Mouse (Mus musculus) forebrain, embryonic 16.5 days (tissue): Measurements from ENCODE around the gene Nod1. TPM values are rescaled to one million over a fixed set of nuclear protein-coding genes. Genes with fewer than 3 reads are reported as not detected.

Experiments
- ATAC-seq: fragments of 200-750 bp; cut with Nextera tagmentation; 2 replicates; pipeline ENCODE4 v1.8.0; 2017; ENCODE audit warnings: mild to moderate bottlenecking, moderate library complexity
- H3K27ac ChIP-seq: fragments of 300-500 bp; sonication (generic); 2 replicates; pipeline ENCODE4 v1.5.1; 2014; ENCODE audit warnings: low read length, control low read depth
- H3K27me3 ChIP-seq: fragments of 300-500 bp; sonication (generic); replicated peaks from 2 replicates; pipeline ENCODE4 v1.6.1; 2014; ENCODE audit warnings: low read length; ENCODE audit not compliant: control insufficient read depth, insufficient read depth
- H3K36me3 ChIP-seq: fragments of 300-500 bp; sonication (generic); 2 replicates; pipeline ENCODE4 v1.6.1; 2014; ENCODE audit not compliant: control insufficient read depth, insufficient read depth
- H3K4me1 ChIP-seq: fragments of 300-500 bp; sonication (generic); replicated peaks from 2 replicates; pipeline ENCODE4 v1.6.1; 2014; ENCODE audit warnings: low read length; ENCODE audit not compliant: control insufficient read depth, insufficient read depth
- H3K4me2 ChIP-seq: fragments of 300-500 bp; sonication (generic); 2 replicates; pipeline ENCODE4 v1.6.1; 2014; ENCODE audit warnings: mild to moderate bottlenecking, low read length, control low read depth
- H3K4me3 ChIP-seq: fragments of 300-500 bp; sonication (generic); replicated peaks from 2 replicates; pipeline ENCODE4 v1.5.1; 2014; ENCODE audit warnings: mild to moderate bottlenecking, low read length, control low read depth
- H3K9ac ChIP-seq: fragments of 300-500 bp; sonication (generic); replicated peaks from 2 replicates; pipeline ENCODE4 v1.6.1; 2014; ENCODE audit warnings: low read depth, low read length, control low read depth
- H3K9me3 ChIP-seq: fragments of 300-500 bp; sonication (generic); 2 replicates; pipeline ENCODE4 v1.6.1; 2016; ENCODE audit warnings: low read length; ENCODE audit not compliant: control insufficient read depth
- WGBS: fragments of 180-500 bp; shearing (Covaris S2); extraction: QIAGEN DNeasy Blood & Tissue Kit; methylation state at CpG from one replicate; pipeline ENCODE4 v1.1.7; 2014; 5-methylcytosine and 5-hydroxymethylcytosine counted together
- polyA plus RNA-seq: library from polyadenylated mRNA; unstranded; fragments of >200 nt; fragmentation: Nextera tagmentation; extraction: Ambion mirVana; gene quantifications from 2 replicates; pipeline ENCODE4 v1.2.1, GENCODE M21; 2015

The Nod1 gene
- polyA plus RNA-seq, 1 experiment from 2014 or later: 2.3 TPM

GRCm38 (mm10) chr6:54891384-54891783 lies 81.0 kb downstream of the Nod1 start:
- ATAC-seq: no peak
- Histone ChIP-seq H3K36me3 (no peaks in the 10 kb centered on the region), H3K27me3 (no peaks in the 10 kb centered on the region), H3K4me3 (no peak overlapping the region), H3K4me1 (no peaks in the 10 kb centered on the region), H3K27ac (no peak overlapping the region), H3K4me2 (no peak overlapping the region), H3K9ac (no peak overlapping the region), H3K9me3 (no peaks in the 10 kb centered on the region)
- 86% methylated on average over 3 of the region's 3 CpGs for WGBS

- no peak overlapping the region for H3K4me3 ChIP-seq
- WGBS: 38% methylated on average over 9 of the region's 9 CpGs
- H3K27me3 ChIP-seq: no peaks in the 10 kb centered on the region
- H3K4me2 ChIP-seq: no peak overlapping the region
- no peaks in the 10 kb centered on the region for H3K4me1 ChIP-seq
- no peak for ATAC-seq
- H3K27ac ChIP-seq: no peak overlapping the region
- H3K9me3 ChIP-seq: no peaks in the 10 kb centered on the region
- H3K9ac ChIP-seq: no peak overlapping the region
- no peaks in the 10 kb centered on the region for H3K36me3 ChIP-seq
These were observed 82.2 kb downstream of the Nod1 start for GRCm38 (mm10) chr6:54890221-54890620.

GRCm38 (mm10) chr6:54886195-54886594 lies 86.2 kb downstream of the Nod1 start:
- Histone ChIP-seq H3K4me2 (no peak overlapping the region), H3K27ac (no peak overlapping the region), H3K36me3 (no peaks in the 10 kb centered on the region), H3K27me3 (no peaks in the 10 kb centered on the region), H3K4me3 (no peak overlapping the region), H3K9ac (no peak overlapping the region), H3K4me1 (no peaks in the 10 kb centered on the region), H3K9me3 (no peaks in the 10 kb centered on the region)
- no peak for ATAC-seq
- 59% methylated on average over 7 of the region's 7 CpGs for whole genome bisulfite sequencing

GRCm38 (mm10) chr6:54883424-54883823 lies 89.0 kb downstream of the Nod1 start:
- Histone ChIP-seq H3K4me1 (no peaks in the 10 kb centered on the region), H3K9me3 (no peaks in the 10 kb centered on the region), H3K36me3 (peaks cover 2% of the 10 kb centered on the region; the same call in 1 of the 2 replicates), H3K27me3 (no peaks in the 10 kb centered on the region), H3K4me2 (no peak overlapping the region), H3K9ac (no peak overlapping the region), H3K4me3 (no peak overlapping the region), H3K27ac (no peak overlapping the region)
- WGBS: 72% methylated on average over 2 of the region's 2 CpGs
- no peak for ATAC-seq

- no peak overlapping the region for H3K27ac ChIP-seq
- H3K4me3 ChIP-seq: no peak overlapping the region
- no peaks in the 10 kb centered on the region for H3K9me3 ChIP-seq
- WGBS: 92% methylated on average over 4 of the region's 4 CpGs
- no peaks in the 10 kb centered on the region for H3K27me3 ChIP-seq
- peaks cover 2% of the 10 kb centered on the region; the same call in 1 of the 2 replicates for H3K36me3 ChIP-seq
- H3K4me1 ChIP-seq: no peaks in the 10 kb centered on the region; the same call in 1 of the 2 replicates
- ATAC-seq: no peak
- no peak overlapping the region for H3K9ac ChIP-seq
- no peak overlapping the region for H3K4me2 ChIP-seq
These were observed 92.3 kb downstream of the Nod1 start for GRCm38 (mm10) chr6:54880086-54880485.

- ATAC-seq: no peak
- no peaks in the 10 kb centered on the region; the same call in 1 of the 2 replicates for H3K4me1 ChIP-seq
- H3K9me3 ChIP-seq: no peaks in the 10 kb centered on the region
- no peak overlapping the region for H3K4me3 ChIP-seq
- no peaks in the 10 kb centered on the region for H3K27me3 ChIP-seq
- no peak overlapping the region for H3K27ac ChIP-seq
- no peak overlapping the region for H3K9ac ChIP-seq
- no peak overlapping the region for H3K4me2 ChIP-seq
- peaks cover 2% of the 10 kb centered on the region; the same call in 1 of the 2 replicates for H3K36me3 ChIP-seq
These were observed 93.9 kb downstream of the Nod1 start for GRCm38 (mm10) chr6:54878546-54878945.

- Histone ChIP-seq H3K9me3 (no peaks in the 10 kb centered on the region), H3K27me3 (no peaks in the 10 kb centered on the region), H3K4me1 (peaks cover 4% of the 10 kb centered on the region), H3K4me3 (no peak overlapping the region), H3K9ac (no peak overlapping the region), H3K4me2 (no peak overlapping the region), H3K27ac (no peak overlapping the region), H3K36me3 (peaks cover 2% of the 10 kb centered on the region; the same call in 1 of the 2 replicates)
- 86% methylated on average over 3 of the region's 3 CpGs for WGBS
- ATAC-seq: no peak
These were observed 94.8 kb downstream of the Nod1 start for GRCm38 (mm10) chr6:54877651-54878050.

- WGBS: 43% methylated on average over 5 of the region's 5 CpGs
- no peak overlapping the region for H3K27ac ChIP-seq
- peaks cover 2% of the 10 kb centered on the region; the same call in 1 of the 2 replicates for H3K36me3 ChIP-seq
- H3K4me3 ChIP-seq: no peak overlapping the region
- peaks cover 7% of the 10 kb centered on the region for H3K4me1 ChIP-seq
- no peak overlapping the region for H3K9ac ChIP-seq
- ATAC-seq: no peak
- H3K9me3 ChIP-seq: no peaks in the 10 kb centered on the region
- no peak overlapping the region for H3K4me2 ChIP-seq
- no peaks in the 10 kb centered on the region for H3K27me3 ChIP-seq
These were observed 95.6 kb downstream of the Nod1 start for GRCm38 (mm10) chr6:54876782-54877181.
